Mouse (Mus musculus) heart, adult 2 months (tissue): ENCODE data around the gene Cdk10.

Experiments used
- EP300 ChIP-seq: fragments of 200-500 bp; IDR thresholded peaks from 2 replicates; pipeline ENCODE4 v1.6.1; 2011; ENCODE audit warnings: low read depth, low read length, control low read depth; ENCODE audit not compliant: insufficient read depth
- POLR2A ChIP-seq: fragments of 200-500 bp; IDR thresholded peaks from 2 replicates; pipeline ENCODE4 v1.6.1; 2011; ENCODE audit warnings: mild to moderate bottlenecking, low read depth, low read length, control low read depth; ENCODE audit not compliant: insufficient read depth

- no peak for TF ChIP-seq EP300
- no peak for TF ChIP-seq POLR2A
Measured at GRCm38 (mm10) chr8:123233760-123234159, 9.1 kb downstream of the Cdk10 start.
